Mouse (Mus musculus) midbrain, embryonic 16.5 days (tissue): ENCODE data around the gene Tiam1. TPM values are rescaled to one million over a fixed set of nuclear protein-coding genes. Genes with fewer than 3 reads are reported as not detected.

Experiments used
- ATAC-seq: fragments of 200-750 bp; cut with Nextera tagmentation; 2 replicates; pipeline ENCODE4 v1.8.0; 2017; ENCODE audit warnings: moderate TSS enrichment
- H3K27ac ChIP-seq: fragments of 300-500 bp; sonication (generic); 2 replicates; pipeline ENCODE4 v1.5.1; 2014; ENCODE audit warnings: mild to moderate bottlenecking, low read length, mixed read lengths
- H3K27me3 ChIP-seq: fragments of 300-500 bp; sonication (generic); 2 replicates; pipeline ENCODE4 v1.6.1; 2014; ENCODE audit warnings: low read depth, low read length, mixed read lengths; ENCODE audit not compliant: control insufficient read depth, insufficient read depth
- H3K36me3 ChIP-seq: fragments of 300-500 bp; sonication (generic); 2 replicates; pipeline ENCODE4 v1.6.1; 2014; ENCODE audit warnings: mild to moderate bottlenecking, low read length, moderate library complexity, mixed read lengths; ENCODE audit not compliant: control insufficient read depth, insufficient read depth
- H3K4me1 ChIP-seq: fragments of 300-500 bp; sonication (generic); 2 replicates; pipeline ENCODE4 v1.6.1; 2014; ENCODE audit warnings: mild to moderate bottlenecking, low read length, mixed read lengths; ENCODE audit not compliant: control insufficient read depth, insufficient read depth
- H3K4me2 ChIP-seq: fragments of 300-500 bp; sonication (generic); 2 replicates; pipeline ENCODE4 v1.6.1; 2014; ENCODE audit warnings: mild to moderate bottlenecking, low read length, mixed read lengths
- H3K4me3 ChIP-seq: fragments of 300-500 bp; sonication (generic); 2 replicates; pipeline ENCODE4 v1.5.1; 2014; ENCODE audit warnings: low read depth, mild to moderate bottlenecking, low read length, moderate library complexity, mixed read lengths
- H3K9ac ChIP-seq: fragments of 300-500 bp; sonication (generic); 2 replicates; pipeline ENCODE4 v1.6.1; 2014; ENCODE audit warnings: low read depth, low read length, mixed read lengths
- H3K9me3 ChIP-seq: fragments of 300-500 bp; sonication (generic); replicated peaks from 2 replicates; pipeline ENCODE4 v1.6.1; 2014; ENCODE audit warnings: mild to moderate bottlenecking, low read length, mixed read lengths; ENCODE audit not compliant: control insufficient read depth, poor library complexity, severe bottlenecking
- WGBS: fragments of 180-500 bp; shearing (Covaris S2); extraction: QIAGEN DNeasy Blood & Tissue Kit; methylation state at CpG from one replicate; pipeline ENCODE4 v1.1.7; 2014; 5-methylcytosine and 5-hydroxymethylcytosine counted together
- polyA plus RNA-seq: library from polyadenylated mRNA; unstranded; fragments of >200 nt; fragmentation: Nextera tagmentation; extraction: Ambion mirVana; gene quantifications from 2 replicates; pipeline ENCODE4 v1.2.1, GENCODE M21; 2015

The Tiam1 gene
- polyA plus RNA-seq, 1 experiment from 2014 or later = 23.5 TPM

DNA sequence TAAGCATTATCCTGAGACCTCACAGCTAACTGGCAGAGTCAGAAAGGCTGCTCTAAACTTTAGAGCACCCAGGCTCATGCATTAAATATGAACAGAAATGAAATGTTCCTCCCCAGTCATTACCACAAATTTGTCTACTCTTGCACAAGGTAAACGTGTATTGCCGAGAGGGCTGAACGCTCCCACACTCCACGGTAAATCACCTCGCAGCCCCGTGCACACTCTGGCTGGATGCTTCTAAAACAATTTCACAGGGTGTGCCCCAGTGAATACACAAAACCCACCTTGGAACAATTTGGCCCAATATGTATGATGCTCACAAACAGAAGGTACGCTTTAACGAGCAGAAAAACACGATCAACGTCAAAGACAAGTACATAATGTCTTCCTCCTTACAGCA is 185.5 kb downstream of the Tiam1 start:
- no peak for ATAC-seq
- Histone ChIP-seq H3K4me2 (no peak overlapping the region), H3K4me3 (no peak overlapping the region), H3K36me3 (no peaks in the 10 kb centered on the region), H3K27ac (no peak overlapping the region), H3K4me1 (peaks cover 17% of the 10 kb centered on the region), H3K27me3 (no peaks in the 10 kb centered on the region), H3K9me3 (no peaks in the 10 kb centered on the region), H3K9ac (no peak overlapping the region)
- WGBS = 67% methylated on average over 10 of the region's 10 CpGs

DNA sequence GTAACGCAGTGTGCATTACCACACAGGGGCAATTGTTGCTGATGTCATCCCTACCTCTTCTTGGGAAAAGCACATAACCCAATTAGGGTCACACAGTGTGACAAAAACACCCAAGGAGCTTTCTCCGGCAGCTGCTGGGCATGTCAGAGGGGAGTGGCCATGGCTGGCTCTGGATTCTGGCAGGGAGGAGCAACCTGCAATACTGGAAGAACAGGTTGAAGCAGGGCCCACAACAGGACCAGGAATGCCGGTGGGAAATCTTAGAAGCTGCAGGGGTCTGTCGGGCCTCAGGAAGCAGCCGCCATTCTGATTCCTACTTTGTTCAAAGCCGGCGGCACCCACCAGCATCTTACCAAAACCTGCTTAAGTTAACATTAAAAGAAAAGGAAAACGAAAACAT is 189.0 kb downstream of the Tiam1 start:
- no peak for ATAC-seq
- Histone ChIP-seq H3K9ac (no peak overlapping the region), H3K27ac (no peak overlapping the region), H3K4me2 (no peak overlapping the region), H3K4me3 (no peak overlapping the region), H3K27me3 (no peaks in the 10 kb centered on the region), H3K9me3 (no peaks in the 10 kb centered on the region), H3K4me1 (peaks cover 2% of the 10 kb centered on the region; the same call in 1 of the 2 replicates), H3K36me3 (no peaks in the 10 kb centered on the region)
- WGBS = 72% methylated on average over 8 of the region's 8 CpGs

DNA sequence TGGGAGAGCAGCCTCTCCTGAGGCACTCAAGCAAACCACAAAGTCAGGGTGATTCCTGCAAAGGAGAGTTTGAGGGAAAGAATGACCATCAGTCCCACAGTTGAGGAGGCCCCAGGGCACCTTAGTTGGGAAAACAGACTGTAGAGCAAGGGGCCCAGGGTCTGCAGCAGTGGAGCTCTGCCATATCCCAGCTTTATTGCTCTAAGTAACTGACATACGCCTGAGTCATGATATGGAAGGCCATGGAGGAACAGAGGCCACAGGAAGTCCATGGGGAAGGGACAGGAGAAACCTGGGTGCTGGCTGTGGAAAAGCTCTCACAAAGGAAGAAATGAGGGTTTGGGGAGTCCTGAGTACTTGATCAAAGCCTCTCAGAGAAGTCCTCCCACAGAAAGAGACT is 189.5 kb downstream of the Tiam1 start:
- H3K9me3 ChIP-seq = no peaks in the 10 kb centered on the region
- H3K27me3 ChIP-seq = no peaks in the 10 kb centered on the region
- no peak for ATAC-seq
- H3K9ac ChIP-seq = no peak overlapping the region
- no peak overlapping the region for H3K27ac ChIP-seq
- no peaks in the 10 kb centered on the region for H3K36me3 ChIP-seq
- peaks cover 2% of the 10 kb centered on the region; the same call in 1 of the 2 replicates for H3K4me1 ChIP-seq
- H3K4me2 ChIP-seq = no peak overlapping the region
- 95% methylated on average over 1 of the region's 1 CpGs for WGBS
- H3K4me3 ChIP-seq = no peak overlapping the region

DNA sequence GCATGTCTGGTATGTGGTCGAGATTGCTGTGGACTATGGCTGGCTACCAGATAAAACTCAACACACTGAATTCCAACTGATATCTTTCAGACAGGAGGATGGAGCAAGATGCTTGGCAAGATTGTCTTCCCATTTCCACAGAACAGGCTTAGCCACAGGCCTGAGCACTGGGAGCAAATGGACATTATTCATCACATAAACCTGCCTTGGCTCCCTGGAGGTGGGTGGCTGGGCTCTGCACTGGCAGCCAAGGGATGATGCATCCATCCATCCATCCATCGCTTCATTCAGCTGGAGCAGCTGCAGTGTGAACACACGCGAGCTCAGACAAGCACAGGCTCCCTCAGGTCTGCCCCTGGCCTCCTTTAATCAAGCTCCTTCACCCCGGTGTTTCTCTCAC is 190.7 kb downstream of the Tiam1 start:
- no peak overlapping the region for H3K4me3 ChIP-seq
- no peak overlapping the region for H3K4me2 ChIP-seq
- no peaks in the 10 kb centered on the region for H3K4me1 ChIP-seq
- no peaks in the 10 kb centered on the region for H3K27me3 ChIP-seq
- H3K9ac ChIP-seq = no peak overlapping the region
- no peaks in the 10 kb centered on the region for H3K9me3 ChIP-seq
- H3K36me3 ChIP-seq = no peaks in the 10 kb centered on the region
- WGBS = 89% methylated on average over 5 of the region's 5 CpGs
- ATAC-seq = no peak
- H3K27ac ChIP-seq = no peak overlapping the region

DNA sequence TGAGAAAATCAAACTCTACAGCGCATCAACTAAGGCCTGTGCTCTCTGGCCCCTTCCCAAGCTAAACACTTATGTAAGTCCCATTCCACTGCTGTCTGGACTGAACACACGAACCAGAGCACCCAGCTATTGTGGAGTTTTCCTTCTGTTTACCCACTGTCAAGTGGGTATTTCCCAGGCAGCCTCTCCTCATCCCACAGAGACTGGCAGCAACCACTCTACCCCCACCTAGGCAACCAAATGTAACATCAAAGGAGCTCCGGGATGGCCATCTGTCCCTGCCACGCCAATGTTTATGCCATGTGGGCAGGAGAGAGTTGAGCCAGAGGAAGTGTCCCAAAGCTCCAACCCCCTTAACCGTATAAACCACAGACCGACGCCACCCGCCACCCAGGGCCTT is 192.8 kb downstream of the Tiam1 start:
- WGBS = 83% methylated on average over 8 of the region's 8 CpGs
- no peaks in the 10 kb centered on the region for H3K9me3 ChIP-seq
- H3K4me2 ChIP-seq = no peak overlapping the region
- H3K27me3 ChIP-seq = no peaks in the 10 kb centered on the region
- no peaks in the 10 kb centered on the region for H3K4me1 ChIP-seq
- no peaks in the 10 kb centered on the region for H3K36me3 ChIP-seq
- ATAC-seq = no peak
- H3K9ac ChIP-seq = no peak overlapping the region
- H3K4me3 ChIP-seq = no peak overlapping the region
- H3K27ac ChIP-seq = no peak overlapping the region

DNA sequence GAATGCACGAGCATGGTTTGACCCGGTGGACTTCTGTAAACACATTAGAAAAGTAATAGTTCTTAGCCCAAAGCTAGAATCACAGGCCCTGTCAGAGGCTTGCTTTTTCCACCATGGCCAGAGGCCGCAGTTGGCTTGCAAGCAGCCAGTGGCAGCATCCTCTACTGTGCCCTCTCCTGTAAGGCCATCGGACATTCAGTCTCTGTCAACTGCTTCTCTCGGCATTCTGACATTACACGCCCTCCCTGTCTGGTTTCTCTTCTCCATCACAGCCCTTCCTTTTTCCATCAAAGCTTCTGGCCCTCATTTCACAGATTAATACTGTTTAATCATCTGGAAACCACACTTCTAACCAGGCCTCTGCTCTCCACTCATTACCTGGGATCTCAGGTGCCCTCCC is 193.3 kb downstream of the Tiam1 start:
- H3K4me2 ChIP-seq = no peak overlapping the region
- no peaks in the 10 kb centered on the region for H3K36me3 ChIP-seq
- no peak for ATAC-seq
- WGBS = 87% methylated on average over 6 of the region's 6 CpGs
- H3K4me1 ChIP-seq = peaks cover 2% of the 10 kb centered on the region; the same call in 1 of the 2 replicates
- H3K27ac ChIP-seq = no peak overlapping the region
- H3K27me3 ChIP-seq = no peaks in the 10 kb centered on the region
- H3K4me3 ChIP-seq = no peak overlapping the region
- H3K9me3 ChIP-seq = no peaks in the 10 kb centered on the region
- H3K9ac ChIP-seq = no peak overlapping the region

DNA sequence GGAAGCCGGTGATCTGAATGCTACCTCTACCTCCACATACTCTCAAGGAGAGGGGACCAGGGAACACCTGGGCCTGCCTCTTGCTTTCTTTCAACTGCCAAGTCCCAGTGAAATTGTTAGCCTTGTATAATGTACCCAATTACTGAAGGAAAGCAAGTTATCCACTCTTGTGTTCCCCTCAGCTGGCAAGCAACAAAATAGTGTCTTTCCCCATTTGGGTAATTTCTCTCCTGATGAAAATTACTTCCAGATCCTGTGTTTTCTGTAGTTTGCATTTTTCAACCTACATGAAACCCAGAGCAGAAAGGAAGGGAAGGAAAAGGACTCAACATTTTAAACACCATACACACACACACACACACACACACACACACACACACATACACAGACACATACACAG is 195.5 kb downstream of the Tiam1 start:
- H3K9ac ChIP-seq = no peak overlapping the region
- H3K36me3 ChIP-seq = no peaks in the 10 kb centered on the region
- 95% methylated on average over 1 of the region's 1 CpGs for WGBS
- ATAC-seq = no peak
- H3K4me3 ChIP-seq = no peak overlapping the region
- H3K9me3 ChIP-seq = no peaks in the 10 kb centered on the region
- no peak overlapping the region for H3K4me2 ChIP-seq
- no peaks in the 10 kb centered on the region for H3K27me3 ChIP-seq
- no peak overlapping the region for H3K27ac ChIP-seq
- peaks cover 24% of the 10 kb centered on the region for H3K4me1 ChIP-seq

DNA sequence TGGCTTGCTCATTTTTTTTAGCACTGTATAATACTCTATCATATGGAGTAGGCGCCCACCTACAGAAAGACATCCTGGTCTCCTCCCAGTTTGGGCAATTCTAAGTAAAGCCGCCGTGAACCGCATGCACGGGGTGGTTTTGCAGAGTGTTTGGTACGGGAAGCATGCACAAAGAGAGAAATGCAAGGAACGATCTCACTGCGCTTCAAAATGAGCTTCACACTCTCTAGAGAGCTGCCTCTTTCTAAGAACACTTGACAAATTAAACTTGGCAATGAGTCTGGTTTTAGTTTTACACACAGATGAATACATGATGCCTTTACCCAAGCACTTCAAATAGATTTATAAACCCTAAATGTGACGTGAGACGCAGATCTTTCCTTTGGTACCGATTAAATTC is 196.8 kb downstream of the Tiam1 start:
- H3K36me3 ChIP-seq = no peaks in the 10 kb centered on the region
- 83% methylated on average over 11 of the region's 11 CpGs for WGBS
- ATAC-seq = no peak
- H3K27ac ChIP-seq = no peak overlapping the region
- no peak overlapping the region for H3K4me2 ChIP-seq
- no peak overlapping the region for H3K4me3 ChIP-seq
- H3K9ac ChIP-seq = no peak overlapping the region
- H3K9me3 ChIP-seq = no peaks in the 10 kb centered on the region
- peaks cover 25% of the 10 kb centered on the region for H3K4me1 ChIP-seq
- H3K27me3 ChIP-seq = no peaks in the 10 kb centered on the region

DNA sequence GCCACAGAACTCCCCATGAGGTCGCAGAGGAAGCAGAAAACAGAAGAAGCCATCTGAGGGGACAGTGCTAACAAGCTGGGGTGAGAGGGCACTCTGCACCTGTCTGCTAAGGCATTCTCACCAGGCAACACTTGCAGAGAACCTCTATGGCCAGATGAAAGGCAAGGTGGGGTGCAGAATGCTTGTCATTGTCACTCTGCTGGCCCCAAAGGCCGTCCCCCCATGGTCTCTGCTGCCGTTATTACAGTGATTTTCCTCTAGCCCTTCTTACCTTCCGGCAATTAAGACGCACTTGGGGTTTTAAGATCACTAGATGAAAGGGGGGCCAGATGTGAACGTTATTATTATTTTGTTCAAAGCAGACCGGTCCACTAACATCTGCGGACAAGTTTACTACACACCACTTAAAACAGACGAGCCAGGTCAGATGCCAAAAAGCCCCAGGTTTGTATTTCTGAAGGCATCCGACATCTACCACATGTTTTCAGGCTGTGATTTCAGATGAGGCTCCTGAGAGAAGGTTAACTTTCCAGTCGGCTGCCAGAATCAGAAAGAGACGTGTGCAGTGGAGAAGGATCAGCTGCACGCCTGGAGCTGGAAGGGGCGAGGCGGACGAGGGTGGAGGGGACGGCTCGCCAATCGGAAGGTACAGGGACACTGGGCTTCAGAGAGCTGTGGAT is 198.8 kb downstream of the Tiam1 start:
- Histone ChIP-seq H3K27ac (no peak overlapping the region), H3K4me3 (no peak overlapping the region), H3K4me1 (peaks cover 25% of the 10 kb centered on the region), H3K27me3 (no peaks in the 10 kb centered on the region), H3K9ac (peak overlapping the region; percentile 16; the same call in 1 of the 2 replicates), H3K9me3 (no peaks in the 10 kb centered on the region), H3K4me2 (peak overlapping the region; percentile 33), H3K36me3 (no peaks in the 10 kb centered on the region)
- 20% methylated on average over 19 of the region's 19 CpGs for WGBS
- peak; percentile 43; the same call in 1 of the 2 replicates for ATAC-seq
